Mouse (Mus musculus) erythroblast, embryonic 14.5 days (primary cell): Measurements from ENCODE around the gene Mrpl23.

Experiments
- GATA1 ChIP-seq: IDR thresholded peaks from 2 replicates; pipeline ENCODE4 v1.6.1; 2012; ENCODE audit warnings: low read length, inconsistent platforms, mixed read lengths
- TAL1 ChIP-seq: IDR thresholded peaks from 3 replicates; pipeline ENCODE4 v1.6.1; 2012; ENCODE audit warnings: low read length, inconsistent platforms, mixed read lengths

DNA sequence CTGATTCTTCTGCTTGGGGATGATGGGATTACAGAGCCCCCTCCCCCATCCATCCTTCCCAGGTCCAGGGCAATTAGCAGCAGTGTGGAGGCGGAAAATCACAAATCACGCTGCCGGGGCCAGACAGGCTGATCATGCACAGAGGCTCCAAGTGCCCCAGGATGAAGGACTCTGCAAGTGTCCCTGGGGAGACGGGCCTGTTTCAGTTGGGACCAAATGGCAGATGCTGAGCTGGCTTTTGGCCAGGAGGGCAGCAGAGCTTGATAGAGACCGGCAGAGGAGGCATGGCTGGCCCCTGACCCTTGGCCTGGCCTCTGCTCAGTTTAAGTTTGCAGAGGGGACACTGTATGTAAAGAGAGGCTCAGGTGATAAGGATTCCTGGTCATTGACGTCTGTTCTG lies 30.7 kb downstream of the Mrpl23 start:
- TF ChIP-seq GATA1, result no peak
- TF ChIP-seq TAL1, result no peak
